Mouse (Mus musculus): ENCODE data around the gene Wnk3. TPM values are rescaled to one million over a fixed set of nuclear protein-coding genes. Genes with fewer than 3 reads are reported as not detected.

Gene Wnk3
- total and polyA plus RNA-seq, 2 experiments from 2014 or later: 10.5 to 49.5 TPM

- ATAC-seq (no peak), DNase-seq (ENCODE audit: low spot score) (no peak)
- no peak for TF ChIP-seq CTCF (IDR thresholded peaks at IDR 0.05; ENCODE audit: low read depth)
- H3K4me1 ChIP-seq (ENCODE audit: insufficient read depth, low read length): no peaks in the 10 kb centered on the region
- no peaks in the 10 kb centered on the region for H3K36me3 ChIP-seq (ENCODE audit: insufficient read depth, low read length)
- no peak overlapping the region for H3K9ac ChIP-seq (replicated peaks; ENCODE audit: low read length)
- no peaks in the 10 kb centered on the region for H3K9me3 ChIP-seq (ENCODE audit: low read length)
- no peak overlapping the region for H3K4me3 ChIP-seq (ENCODE audit: low read length)
- H3K27me3 ChIP-seq (ENCODE audit: insufficient read depth, low read length): no peaks in the 10 kb centered on the region
- H3K4me2 ChIP-seq (ENCODE audit: low read depth, low read length): no peak overlapping the region
- H3K27ac ChIP-seq: no peak overlapping the region
- WGBS: 76% methylated on average over 5 of the region's 5 CpGs
Measured at GRCm38 (mm10) chrX:151349322-151349721, 151.4 kb downstream of the Wnk3 start.

Other genes with a start within 250 kb of the Wnk3 start
- 125 and 130 TPM in 2 replicates for gene Gnl3l, start 180.8 kb upstream of the Wnk3 start, total RNA-seq (2014; rRNA removed)
- 105 TPM in 2 replicates for gene Gnl3l, start 180.8 kb upstream of the Wnk3 start, polyA plus RNA-seq (2015; fragmentation: Nextera tagmentation; extraction: Ambion mirVana)
- 46.3 and 50.6 TPM in 2 replicates for gene Fgd1, start 151.9 kb upstream of the Wnk3 start, total RNA-seq (2014; rRNA removed)
- gene Fgd1, start 151.9 kb upstream of the Wnk3 start, polyA plus RNA-seq (2015; fragmentation: Nextera tagmentation; extraction: Ambion mirVana): 12.4 and 12.7 TPM in 2 replicates
- 20.4 and 21.4 TPM in 2 replicates for gene Tsr2, start 101.5 kb upstream of the Wnk3 start, total RNA-seq (2014; rRNA removed)
- gene Tsr2, start 101.5 kb upstream of the Wnk3 start, polyA plus RNA-seq (2015; fragmentation: Nextera tagmentation; extraction: Ambion mirVana): 38.6 and 41.4 TPM in 2 replicates
- 18.6 and 18.9 TPM in 2 replicates for gene Fam120c, start 146.1 kb downstream of the Wnk3 start, total RNA-seq (2014; rRNA removed)
- gene Fam120c, start 146.1 kb downstream of the Wnk3 start, polyA plus RNA-seq (2015; fragmentation: Nextera tagmentation; extraction: Ambion mirVana): 7.1 and 7.7 TPM in 2 replicates